Mouse (Mus musculus) stomach, embryonic 14.5 days (tissue): ENCODE data around the gene Spaar. TPM values are rescaled to one million over a fixed set of nuclear protein-coding genes. Genes with fewer than 3 reads are reported as not detected.

Source experiments
- ATAC-seq: fragments of 200-750 bp; cut with Nextera tagmentation; 2 replicates; pipeline ENCODE4 v1.8.0; 2017; ENCODE audit warnings: low read depth, moderate TSS enrichment; ENCODE audit not compliant: insufficient number of reproducible peaks, insufficient read depth, low FRiP score
- H3K27ac ChIP-seq: fragments of 300-500 bp; sonication (generic); 2 replicates; pipeline ENCODE4 v1.5.1; 2014; ENCODE audit warnings: mild to moderate bottlenecking, low read length, moderate library complexity, mixed read lengths
- H3K27me3 ChIP-seq: fragments of 300-500 bp; sonication (generic); 2 replicates; pipeline ENCODE4 v1.6.1; 2014; ENCODE audit warnings: low read length, control low read depth, mixed read lengths; ENCODE audit not compliant: control insufficient read depth, insufficient read depth
- H3K36me3 ChIP-seq: fragments of 300-500 bp; sonication (generic); 2 replicates; pipeline ENCODE4 v1.6.1; 2014; ENCODE audit warnings: mild to moderate bottlenecking, control low read depth, low read length, moderate library complexity, mixed read lengths; ENCODE audit not compliant: control insufficient read depth, insufficient read depth
- H3K4me1 ChIP-seq: fragments of 300-500 bp; sonication (generic); 2 replicates; pipeline ENCODE4 v1.6.1; 2014; ENCODE audit warnings: low read length, control low read depth, mixed read lengths; ENCODE audit not compliant: control insufficient read depth, insufficient read depth
- H3K4me2 ChIP-seq: fragments of 300-500 bp; sonication (generic); replicated peaks from 2 replicates; pipeline ENCODE4 v1.6.1; 2014; ENCODE audit warnings: low read depth, low read length, control low read depth
- H3K4me3 ChIP-seq: fragments of 300-500 bp; sonication (generic); 2 replicates; pipeline ENCODE4 v1.5.1; 2014; ENCODE audit warnings: low read depth, low read length, control low read depth
- H3K9ac ChIP-seq: fragments of 300-500 bp; sonication (generic); replicated peaks from 2 replicates; pipeline ENCODE4 v1.6.1; 2014; ENCODE audit warnings: low read depth, mild to moderate bottlenecking, control low read depth, low read length, moderate library complexity, mixed read lengths
- H3K9me3 ChIP-seq: fragments of 300-500 bp; sonication (generic); 2 replicates; pipeline ENCODE4 v1.6.1; 2016; ENCODE audit warnings: low read depth, low read length, control low read depth; ENCODE audit not compliant: control insufficient read depth
- WGBS: fragments of 180-500 bp; shearing (Covaris S2); extraction: QIAGEN DNeasy Blood & Tissue Kit; methylation state at CpG from one replicate; pipeline ENCODE4 v1.1.7; 2014; 5-methylcytosine and 5-hydroxymethylcytosine counted together
- polyA plus RNA-seq: library from polyadenylated mRNA; unstranded; fragments of >200 nt; fragmentation: Nextera tagmentation; extraction: Ambion mirVana; gene quantifications from 2 replicates; pipeline ENCODE4 v1.2.1, GENCODE M21; 2014

Gene Spaar
- polyA plus RNA-seq, 1 experiment from 2014 or later, result 0.10 TPM

DNA sequence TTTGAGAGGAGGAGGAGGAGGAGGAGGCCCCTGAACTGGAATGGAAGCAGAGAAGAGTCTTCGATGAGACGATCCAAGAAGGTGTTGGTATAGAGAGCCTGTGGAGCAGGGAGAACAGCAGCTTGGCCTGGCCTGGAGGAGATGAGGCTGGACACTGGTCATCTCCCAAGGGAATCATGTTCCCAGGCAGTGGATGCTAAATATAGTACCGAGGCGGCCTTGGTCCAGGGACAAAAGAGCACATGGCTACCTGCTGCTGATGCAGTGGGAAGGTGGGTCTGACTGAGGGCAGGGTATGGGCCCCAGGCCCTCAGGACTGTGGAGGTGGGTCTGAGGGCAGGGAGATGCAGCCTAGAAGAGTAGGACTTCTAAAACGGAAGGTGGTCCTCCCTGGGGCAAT, 3.4 kb downstream of the Spaar start:
- no peak for ATAC-seq
- Histone ChIP-seq H3K27me3 (no peaks in the 10 kb centered on the region), H3K9me3 (no peaks in the 10 kb centered on the region), H3K4me2 (no peak overlapping the region), H3K4me1 (peaks cover 20% of the 10 kb centered on the region), H3K27ac (no peak overlapping the region), H3K9ac (no peak overlapping the region), H3K36me3 (no peaks in the 10 kb centered on the region), H3K4me3 (no peak overlapping the region)
- WGBS, result 85% methylated on average over 5 of the region's 5 CpGs

DNA sequence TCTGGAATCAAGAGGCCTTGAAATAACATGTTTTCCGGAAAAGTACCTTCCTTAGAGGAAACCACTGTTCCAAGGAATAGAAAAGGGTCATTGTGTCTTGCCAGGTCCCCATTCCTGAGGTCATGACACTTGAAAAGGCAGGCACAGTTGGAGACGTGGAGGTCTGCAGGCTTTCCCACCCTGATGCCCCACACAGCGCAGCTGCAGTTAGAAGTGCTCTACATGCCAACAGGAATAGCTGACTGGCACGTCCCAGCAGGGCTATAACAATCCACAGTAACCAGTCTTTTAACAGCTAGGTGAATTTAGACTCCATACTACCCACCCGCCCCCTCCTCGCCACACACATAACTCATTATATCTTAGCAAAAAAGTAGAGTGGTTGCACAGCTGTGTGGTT, 7.3 kb downstream of the Spaar start:
- H3K9me3 ChIP-seq, result no peaks in the 10 kb centered on the region
- H3K4me3 ChIP-seq, result no peak overlapping the region
- H3K4me2 ChIP-seq, result no peak overlapping the region
- no peak overlapping the region for H3K9ac ChIP-seq
- no peaks in the 10 kb centered on the region for H3K27me3 ChIP-seq
- H3K4me1 ChIP-seq, result no peaks in the 10 kb centered on the region
- no peaks in the 10 kb centered on the region for H3K36me3 ChIP-seq
- H3K27ac ChIP-seq, result no peak overlapping the region
- ATAC-seq, result no peak
- 84% methylated on average over 6 of the region's 6 CpGs for WGBS

- Histone ChIP-seq H3K4me3 (no peak overlapping the region), H3K27me3 (no peaks in the 10 kb centered on the region), H3K9me3 (no peaks in the 10 kb centered on the region), H3K9ac (no peak overlapping the region), H3K4me1 (no peaks in the 10 kb centered on the region), H3K36me3 (no peaks in the 10 kb centered on the region), H3K4me2 (no peak overlapping the region), H3K27ac (no peak overlapping the region)
- no peak for ATAC-seq
- 65% methylated on average over 8 of the region's 8 CpGs for WGBS
These were observed 9.3 kb downstream of the Spaar start for GRCm38 (mm10) chr4:43738989-43739674.

DNA sequence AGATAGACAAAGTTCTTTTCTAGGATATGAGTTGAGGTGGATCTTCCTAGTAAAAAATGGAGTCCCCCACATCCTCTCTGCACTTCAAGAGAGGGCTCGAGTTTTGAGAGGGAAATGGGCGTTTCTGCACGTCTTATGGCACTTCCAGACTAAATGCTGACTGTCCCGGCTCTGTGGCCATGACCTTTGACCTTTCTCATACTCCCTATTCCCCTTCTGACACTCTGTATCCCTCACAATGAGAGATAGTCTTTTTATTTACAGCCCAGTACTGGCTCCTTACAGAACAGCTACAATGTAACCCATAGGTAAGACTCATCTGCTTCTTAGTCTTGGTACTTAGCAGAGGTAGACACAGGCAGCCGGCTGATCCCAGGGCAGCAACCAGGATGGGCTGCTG, 11.7 kb downstream of the Spaar start:
- Histone ChIP-seq H3K27me3 (no peaks in the 10 kb centered on the region), H3K4me2 (no peak overlapping the region), H3K36me3 (no peaks in the 10 kb centered on the region), H3K9ac (no peak overlapping the region), H3K4me3 (no peak overlapping the region), H3K4me1 (no peaks in the 10 kb centered on the region), H3K9me3 (no peaks in the 10 kb centered on the region), H3K27ac (no peak overlapping the region)
- no peak for ATAC-seq
- 54% methylated on average over 5 of the region's 5 CpGs for WGBS

DNA sequence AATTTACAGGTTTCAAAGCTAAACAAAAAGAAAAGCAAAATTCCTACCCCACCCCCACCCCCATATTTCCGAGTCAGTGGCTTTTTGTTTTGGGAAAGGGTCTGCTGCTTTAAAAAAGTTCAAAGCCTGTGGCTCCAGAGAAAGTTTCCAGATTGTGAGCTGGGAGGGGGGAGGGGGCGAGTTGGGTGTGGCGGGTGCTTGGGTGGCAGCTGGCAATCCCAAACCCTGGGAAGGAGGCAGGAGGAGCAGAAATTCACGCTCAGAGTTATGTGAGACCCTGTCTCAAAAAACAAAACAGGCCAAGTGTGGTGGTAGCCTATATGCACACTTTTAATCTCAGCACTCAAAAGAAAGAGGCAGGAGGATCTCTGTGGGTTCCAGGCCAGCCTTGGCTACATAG, 12.8 kb downstream of the Spaar start:
- no peak overlapping the region for H3K9ac ChIP-seq
- no peaks in the 10 kb centered on the region for H3K36me3 ChIP-seq
- no peak overlapping the region for H3K27ac ChIP-seq
- no peak overlapping the region for H3K4me3 ChIP-seq
- H3K4me1 ChIP-seq, result no peaks in the 10 kb centered on the region
- H3K9me3 ChIP-seq, result no peaks in the 10 kb centered on the region
- 21% methylated on average over 4 of the region's 4 CpGs for WGBS
- no peak overlapping the region for H3K4me2 ChIP-seq
- H3K27me3 ChIP-seq, result no peaks in the 10 kb centered on the region
- ATAC-seq, result no peak

- no peak overlapping the region for H3K27ac ChIP-seq
- no peak overlapping the region for H3K4me2 ChIP-seq
- H3K9ac ChIP-seq, result no peak overlapping the region
- no peak overlapping the region for H3K4me3 ChIP-seq
- 8% methylated on average over 1 of the region's 1 CpGs for WGBS
- no peaks in the 10 kb centered on the region for H3K9me3 ChIP-seq
- no peaks in the 10 kb centered on the region for H3K27me3 ChIP-seq
- ATAC-seq, result no peak
- H3K36me3 ChIP-seq, result no peaks in the 10 kb centered on the region
- no peaks in the 10 kb centered on the region for H3K4me1 ChIP-seq
These were observed 13.3 kb downstream of the Spaar start for GRCm38 (mm10) chr4:43743099-43743498.

DNA sequence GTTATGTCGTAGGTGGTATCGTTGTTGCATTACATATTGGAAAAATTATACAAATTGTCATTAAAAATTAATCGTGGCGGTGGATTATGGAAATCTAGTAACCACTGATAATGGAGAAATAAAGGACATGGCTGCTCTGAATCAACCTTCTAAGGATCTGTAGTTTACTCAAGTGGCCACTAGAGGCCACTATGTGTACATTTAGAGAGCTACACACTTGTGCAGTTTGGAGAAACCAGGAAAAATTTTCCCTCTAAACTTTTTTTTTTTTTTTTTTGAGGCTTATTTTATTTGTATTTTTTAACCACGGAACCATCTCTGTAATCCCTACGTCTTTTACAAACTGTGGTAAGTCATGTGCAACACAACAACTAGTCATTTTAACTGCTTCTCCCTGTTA, 15.4 kb downstream of the Spaar start:
- Histone ChIP-seq H3K9ac (no peak overlapping the region), H3K4me1 (no peaks in the 10 kb centered on the region), H3K27ac (no peak overlapping the region), H3K4me3 (no peak overlapping the region), H3K36me3 (no peaks in the 10 kb centered on the region), H3K4me2 (no peak overlapping the region), H3K27me3 (no peaks in the 10 kb centered on the region), H3K9me3 (no peaks in the 10 kb centered on the region)
- 14% methylated on average over 6 of the region's 6 CpGs for WGBS
- no peak for ATAC-seq

DNA sequence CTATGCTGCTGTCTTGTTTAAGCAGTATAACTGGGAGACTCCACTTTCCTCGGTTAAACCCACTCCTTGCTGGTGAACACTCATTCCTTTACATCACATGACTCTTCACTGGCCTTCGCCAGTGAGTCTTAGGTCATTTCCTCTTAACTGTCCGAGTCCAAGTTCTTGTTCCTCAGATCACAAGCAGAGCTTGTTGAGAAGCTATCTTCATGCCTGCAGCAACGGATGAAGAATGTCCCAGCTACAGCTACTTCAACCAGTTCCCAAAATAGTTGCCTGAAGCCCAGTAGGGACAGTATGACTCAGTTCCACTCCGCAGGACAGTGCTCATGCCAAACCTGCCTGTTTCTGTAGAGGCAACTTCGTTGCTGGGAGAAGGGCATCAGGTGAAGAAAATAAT, 27.4 kb downstream of the Spaar start:
- Histone ChIP-seq H3K27me3 (no peaks in the 10 kb centered on the region), H3K4me3 (no peak overlapping the region), H3K9ac (no peak overlapping the region), H3K27ac (no peak overlapping the region), H3K4me1 (no peaks in the 10 kb centered on the region), H3K36me3 (no peaks in the 10 kb centered on the region), H3K9me3 (no peaks in the 10 kb centered on the region), H3K4me2 (no peak overlapping the region)
- ATAC-seq, result no peak
- 79% methylated on average over 6 of the region's 6 CpGs for WGBS
